Mouse (Mus musculus): ENCODE measurements around the gene Gm26602.

DNA sequence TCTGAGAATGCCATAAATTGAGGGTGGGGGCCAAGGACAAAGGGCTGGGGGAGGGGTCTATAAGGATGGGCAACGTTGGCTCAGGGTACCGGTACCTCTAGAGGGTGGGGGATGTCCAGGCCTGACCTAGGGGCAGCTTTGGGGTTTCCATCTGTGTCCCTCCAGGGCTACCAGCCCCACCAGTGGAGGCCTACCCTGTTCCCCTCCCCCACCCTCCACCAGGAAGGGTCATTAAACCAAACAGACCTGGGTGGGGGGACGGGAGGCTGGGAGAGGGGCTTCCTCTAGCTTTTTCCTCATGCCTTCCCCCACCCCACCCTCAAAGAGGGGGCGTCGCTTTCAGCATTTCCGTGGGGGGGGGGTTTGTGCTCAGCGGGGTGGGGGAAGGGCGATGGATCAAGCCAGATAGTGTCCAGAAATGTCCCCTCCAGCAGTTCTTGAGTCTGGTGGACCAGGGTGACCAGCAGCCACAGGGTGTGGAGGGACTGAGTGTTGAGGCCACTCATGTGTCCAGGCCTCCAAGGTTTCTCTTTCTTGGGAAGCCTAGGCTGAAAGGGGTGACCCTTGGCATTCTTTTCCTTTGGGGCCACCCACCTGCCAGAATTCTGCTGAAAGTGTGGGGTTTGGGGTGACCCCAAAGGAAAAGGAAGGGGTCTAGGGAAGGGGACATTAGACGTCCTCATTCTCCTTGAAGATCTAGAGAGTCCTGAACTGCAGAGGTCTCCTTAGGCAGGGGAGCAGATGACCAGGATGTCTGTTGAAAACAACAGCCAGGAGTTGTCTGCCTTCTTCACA, 18.4 kb downstream of the Gm26602 start:
- TF ChIP-seq POLR2A (IDR thresholded peaks at IDR 0.05; ENCODE audit: extremely low read depth, insufficient read depth, low read length) (no peak), CTCF (IDR thresholded peaks at IDR 0.05; ENCODE audit: extremely low read depth, insufficient read depth, low read length) (no peak)

Measured in cortical plate, adult 2 months (tissue).